Mouse (Mus musculus): ENCODE data around the gene Prdm11. TPM values are rescaled to one million over a fixed set of nuclear protein-coding genes. Genes with fewer than 3 reads are reported as not detected.

Gene Prdm11
- polyA plus RNA-seq, 1 experiment from 2014 or later, result 7.3 TPM

Other genes with a start within 250 kb of the Prdm11 start
- 5.4 and 6.9 TPM in 2 replicates for gene Syt13, start 131.1 kb downstream of the Prdm11 start, polyA plus RNA-seq (2015; fragmentation: Nextera tagmentation; extraction: Ambion mirVana)
- gene Trp53i11, start 141.4 kb upstream of the Prdm11 start, polyA plus RNA-seq (2015; fragmentation: Nextera tagmentation; extraction: Ambion mirVana), result 49.3 and 52.1 TPM in 2 replicates

All from intestine, embryonic 16.5 days (tissue).